Mouse (Mus musculus) bone marrow, adult 2 months (tissue): ENCODE data around the gene Prima1. TPM values are rescaled to one million over a fixed set of nuclear protein-coding genes. Genes with fewer than 3 reads are reported as not detected.

Experiments used
- H3K27ac ChIP-seq: fragments of 200-500 bp; 2 replicates; pipeline ENCODE4 v1.5.1; 2012; ENCODE audit warnings: low read depth, mild to moderate bottlenecking, control low read depth, inconsistent platforms, low read length; ENCODE audit not compliant: control insufficient read depth, poor library complexity, insufficient read depth
- H3K4me1 ChIP-seq: fragments of 200-500 bp; 2 replicates; pipeline ENCODE4 v1.6.1; 2011; ENCODE audit warnings: low read length; ENCODE audit not compliant: control insufficient read depth, insufficient read depth
- H3K4me3 ChIP-seq: fragments of 200-500 bp; replicated peaks from 2 replicates; pipeline ENCODE3; 2011; ENCODE audit warnings: mild to moderate bottlenecking, low read depth, low read length, control low read depth; ENCODE audit not compliant: control insufficient read depth
- CTCF ChIP-seq: fragments of 200-500 bp; IDR thresholded peaks from 2 replicates; pipeline ENCODE4 v1.5.1; 2011; ENCODE audit warnings: low read length, control low read depth; ENCODE audit not compliant: control insufficient read depth, insufficient read depth
- POLR2A ChIP-seq: fragments of 200-500 bp; IDR thresholded peaks from 2 replicates; pipeline ENCODE4 v1.6.1; 2011; ENCODE audit warnings: low read depth, mild to moderate bottlenecking, control low read depth, low read length, borderline replicate concordance; ENCODE audit not compliant: control insufficient read depth
- WGBS: fragments of 180-500 bp; shearing (Covaris S2); methylation state at CpG from one replicate; pipeline ENCODE4 v1.1.7; 2018; 5-methylcytosine and 5-hydroxymethylcytosine counted together
- polyA plus RNA-seq: library from polyadenylated mRNA; stranded (reverse); fragments of >200 nt; gene quantifications from 2 replicates; pipeline ENCODE4 v1.2.4, GENCODE M21; 2011; ENCODE audit warnings: low replicate concordance; ENCODE audit not compliant: missing spikeins, insufficient read depth, insufficient read length

Gene Prima1
- polyA plus RNA-seq, 1 experiment = not detected

- TF ChIP-seq POLR2A = no peak
- TF ChIP-seq CTCF = no peak
- no peaks in the 10 kb centered on the region for H3K4me1 ChIP-seq
- no peak overlapping the region for H3K4me3 ChIP-seq
- H3K27ac ChIP-seq = no peak overlapping the region
- 76% methylated on average over 8 of the region's 8 CpGs for whole genome bisulfite sequencing
Measured at GRCm38 (mm10) chr12:103159016-103159415, 82.9 kb downstream of the Prima1 start.

GRCm38 (mm10) chr12:103157129-103157910 lies 84.6 kb downstream of the Prima1 start:
- WGBS = 78% methylated on average over 18 of the region's 18 CpGs

DNA sequence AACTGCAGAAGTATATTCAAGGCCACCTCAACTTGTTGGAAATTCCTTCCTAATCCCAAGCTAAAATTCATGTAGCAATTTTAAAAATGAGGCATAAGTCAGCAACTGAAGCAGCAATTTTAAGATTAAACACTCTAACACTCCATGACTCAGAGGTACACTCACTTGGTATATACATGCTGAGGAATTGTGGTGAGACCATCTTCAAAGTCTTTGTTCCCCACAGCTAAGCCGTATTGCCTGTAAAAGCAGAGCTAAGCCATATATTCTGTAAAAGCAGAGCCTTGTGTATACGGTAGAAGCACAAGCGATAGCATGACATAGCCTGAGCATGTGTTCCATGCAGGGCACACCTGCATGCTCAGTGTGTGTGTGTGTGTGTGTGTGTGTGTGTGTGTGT lies 86.5 kb downstream of the Prima1 start:
- no peak overlapping the region for H3K27ac ChIP-seq
- TF ChIP-seq CTCF = no peak
- no peak for TF ChIP-seq POLR2A
- 73% methylated on average over 3 of the region's 3 CpGs for WGBS
- no peaks in the 10 kb centered on the region for H3K4me1 ChIP-seq
- H3K4me3 ChIP-seq = no peak overlapping the region

More at GRCm38 (mm10) chr12:103157129-103157910, 84.6 kb downstream of the Prima1 start:
- Histone ChIP-seq H3K4me3 (no peak overlapping the region), H3K27ac (no peak overlapping the region), H3K4me1 (no peaks in the 10 kb centered on the region)
- TF ChIP-seq CTCF (no peak), POLR2A (no peak)

DNA sequence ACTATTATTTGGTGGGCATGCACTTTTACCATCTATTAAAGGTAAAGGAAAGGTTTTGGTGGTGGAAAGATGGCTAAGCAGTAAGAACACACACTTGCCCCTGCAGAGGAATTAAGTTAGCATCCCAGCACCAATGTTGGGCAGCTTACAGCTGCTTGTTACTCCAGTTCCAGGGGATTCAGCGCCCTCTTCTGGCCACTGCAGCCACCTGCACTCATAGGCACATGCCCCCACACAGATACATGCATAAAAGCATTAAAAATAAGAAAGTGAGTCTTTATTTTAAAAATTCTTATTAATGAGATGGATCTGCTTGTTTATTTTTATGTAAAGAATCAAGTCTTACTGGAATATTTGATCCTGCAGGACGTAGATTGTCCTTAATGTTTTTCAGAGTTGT lies 87.0 kb downstream of the Prima1 start:
- Histone ChIP-seq H3K4me1 (no peaks in the 10 kb centered on the region), H3K4me3 (no peak overlapping the region), H3K27ac (no peak overlapping the region)
- 63% methylated on average over 2 of the region's 2 CpGs for WGBS
- TF ChIP-seq POLR2A (no peak), CTCF (peak; percentile 18; the same call in 1 of the 2 replicates)

- Histone ChIP-seq H3K4me3 (no peak overlapping the region), H3K4me1 (no peaks in the 10 kb centered on the region), H3K27ac (no peak overlapping the region)
- TF ChIP-seq CTCF (no peak), POLR2A (no peak)
- 66% methylated on average over 2 of the region's 2 CpGs for WGBS
Measured at GRCm38 (mm10) chr12:103150247-103150646, 91.7 kb downstream of the Prima1 start.

Other genes with a start within 250 kb of the Prima1 start
- gene Fam181a, start 68.8 kb upstream of the Prima1 start, polyA plus RNA-seq = not detected in 2 replicates
- gene Asb2, start 113.9 kb upstream of the Prima1 start, polyA plus RNA-seq = 2.8 TPM in 2 replicates
- 9.0 and 13.3 TPM in 2 replicates for gene Otub2, start 146.5 kb upstream of the Prima1 start, polyA plus RNA-seq
- gene 9330161L09Rik, start 165.7 kb upstream of the Prima1 start, polyA plus RNA-seq = 0.99 TPM in 1 of 2 replicates, not detected in the other
- 23.2 and 40.5 TPM in 2 replicates for gene Ddx24, start 183.7 kb upstream of the Prima1 start, polyA plus RNA-seq
- 114 and 211 TPM in 2 replicates for gene Ifi27, start 192.1 kb upstream of the Prima1 start, polyA plus RNA-seq
- gene Ifi27l2a, start 201.5 kb upstream of the Prima1 start, polyA plus RNA-seq = 31.6 and 112 TPM in 2 replicates
- not detected in 2 replicates for gene Ifi27l2b, start 215.1 kb upstream of the Prima1 start, polyA plus RNA-seq